Mouse (Mus musculus): Measurements from ENCODE around the gene Gk.
A peak's percentile ranks its signal among the peaks of the same experiment; 100 is the strongest.

Gk gene

GRCm38 (mm10) chrX:85776544-85777087 lies at the start of gene Gk:
TSS of gene Gk (minus strand) at chrX:85776819.
- DNase-seq (ENCODE audit: low spot score in 2 of 2): peak; percentile 94 to 96

GRCm38 (mm10) chrX:85804706-85805376 lies 28.2 kb upstream of the Gk start:
- DNase-seq (ENCODE audit: low spot score in 2 of 2): no peak

- no peak for DNase-seq (ENCODE audit: low spot score in 2 of 2)
These were observed 26.4 kb upstream of the Gk start for GRCm38 (mm10) chrX:85803006-85803405.

GRCm38 (mm10) chrX:85797449-85797848 lies 20.8 kb upstream of the Gk start:
- no peak for DNase-seq (ENCODE audit: low spot score in 2 of 2)

- DNase-seq (ENCODE audit: low spot score in 2 of 2): no peak
These were observed 1.7 kb upstream of the Gk start for GRCm38 (mm10) chrX:85778346-85778745.

GRCm38 (mm10) chrX:85777141-85777540 lies 522 bp upstream of the Gk start:
- peak in 1 of 2 experiments; percentile 3 for DNase-seq (ENCODE audit: low spot score in 2 of 2)

GRCm38 (mm10) chrX:85775879-85776543 lies 608 bp downstream of the Gk start:
- no peak for DNase-seq (ENCODE audit: low spot score in 2 of 2)

- DNase-seq (ENCODE audit: low spot score in 2 of 2): no peak
These were observed 5.3 kb downstream of the Gk start for GRCm38 (mm10) chrX:85771303-85771702.

- DNase-seq (ENCODE audit: low spot score in 2 of 2): no peak
These were observed 5.9 kb downstream of the Gk start for GRCm38 (mm10) chrX:85770747-85771146.

- DNase-seq (ENCODE audit: low spot score in 2 of 2): no peak
These were observed 8.0 kb downstream of the Gk start for GRCm38 (mm10) chrX:85768578-85768977.

GRCm38 (mm10) chrX:85756005-85756404 lies 20.6 kb downstream of the Gk start:
- no peak for DNase-seq (ENCODE audit: low spot score in 2 of 2)

- DNase-seq (ENCODE audit: low spot score in 2 of 2): no peak
These were observed 32.8 kb downstream of the Gk start for GRCm38 (mm10) chrX:85743837-85744236.

- DNase-seq (ENCODE audit: low spot score in 2 of 2): no peak
These were observed 43.4 kb downstream of the Gk start for GRCm38 (mm10) chrX:85733228-85733627.

GRCm38 (mm10) chrX:85731133-85731938 lies 45.3 kb downstream of the Gk start:
- DNase-seq (ENCODE audit: low spot score in 2 of 2): no peak

- peak; percentile 9 to 23 for DNase-seq (ENCODE audit: low spot score in 2 of 2)
These were observed 55.4 kb downstream of the Gk start for GRCm38 (mm10) chrX:85721226-85721625.

GRCm38 (mm10) chrX:85710399-85710798 lies 66.2 kb downstream of the Gk start:
- DNase-seq (ENCODE audit: low spot score in 2 of 2): no peak

GRCm38 (mm10) chrX:85705715-85706114 lies 70.9 kb downstream of the Gk start:
- DNase-seq (ENCODE audit: low spot score in 2 of 2): no peak

GRCm38 (mm10) chrX:85683723-85684122 lies 92.9 kb downstream of the Gk start:
- DNase-seq (ENCODE audit: low spot score in 2 of 2): no peak

- DNase-seq (ENCODE audit: low spot score in 2 of 2): no peak
These were observed 94.5 kb downstream of the Gk start for GRCm38 (mm10) chrX:85682125-85682524.

GRCm38 (mm10) chrX:85676808-85677207 lies 99.8 kb downstream of the Gk start:
- peak in 1 of 2 experiments; percentile 22 for DNase-seq (ENCODE audit: low spot score in 2 of 2)

Data from thymus, postnatal 10 days (tissue).